Mouse (Mus musculus) large intestine, adult 2 months (tissue): Measurements from ENCODE around the gene Aldh9a1. TPM values are rescaled to one million over a fixed set of nuclear protein-coding genes. Genes with fewer than 3 reads are reported as not detected.
A peak's percentile ranks its signal among the peaks of the same experiment; 100 is the strongest.
"Not testable (repeated sequence)": the region's sequence is repeated elsewhere in the genome, so short reads cannot be mapped to it uniquely, and the experiment has no call there.

Experiments
- DNase-seq: peaks from one replicate; pipeline ENCODE4 v3.0.0-alpha.2; 2012; ENCODE audit warnings: low read depth, low spot score
- WGBS: fragments of 180-500 bp; shearing (Covaris S2); methylation state at CpG from one replicate; pipeline ENCODE4 v1.1.7; 2018; 5-methylcytosine and 5-hydroxymethylcytosine counted together
- polyA plus RNA-seq: library from polyadenylated mRNA; depleted of rRNA; stranded (reverse); fragments of >200 nt; gene quantifications from 2 replicates; pipeline ENCODE4 v1.2.3, GENCODE M21; 2012; rRNA removed

Aldh9a1 gene
- polyA plus RNA-seq = 99.2 and 159 TPM in 2 replicates

- peak; percentile 67 for DNase-seq
- WGBS = under 1% methylated on average over 55 of the region's 55 CpGs
Observed at GRCm38 (mm10) chr1:167349815-167350596, at the start of gene Aldh9a1. Gene Aldh9a1, plus strand, starts transcription at chr1:167349991.

DNA sequence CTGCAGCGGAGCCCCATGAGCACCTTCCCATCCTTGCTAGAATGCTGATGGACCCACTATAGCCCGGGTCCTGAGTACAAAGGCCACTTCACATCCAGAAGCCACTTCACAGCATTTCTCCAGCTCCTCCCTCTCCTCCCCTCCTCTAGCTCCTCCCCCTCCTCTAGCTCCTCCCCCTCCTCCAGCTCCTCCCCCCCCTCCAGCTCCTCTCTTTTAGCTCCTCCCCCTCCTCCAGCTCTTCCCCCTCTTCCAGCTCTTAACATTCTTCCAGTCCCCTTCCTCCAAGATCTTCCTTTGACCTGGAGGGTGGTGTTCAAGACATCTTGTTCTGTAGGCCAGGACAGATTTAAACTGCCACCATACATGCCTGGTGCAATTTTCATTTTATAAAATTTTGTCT lies 49.7 kb upstream of the Aldh9a1 start:
- DNase-seq = no peak
- 59% methylated on average over 2 of the region's 2 CpGs for WGBS

- 41% methylated on average over 7 of the region's 7 CpGs for WGBS
- DNase-seq = no peak
Observed at GRCm38 (mm10) chr1:167305501-167306137, 44.2 kb upstream of the Aldh9a1 start.

DNA sequence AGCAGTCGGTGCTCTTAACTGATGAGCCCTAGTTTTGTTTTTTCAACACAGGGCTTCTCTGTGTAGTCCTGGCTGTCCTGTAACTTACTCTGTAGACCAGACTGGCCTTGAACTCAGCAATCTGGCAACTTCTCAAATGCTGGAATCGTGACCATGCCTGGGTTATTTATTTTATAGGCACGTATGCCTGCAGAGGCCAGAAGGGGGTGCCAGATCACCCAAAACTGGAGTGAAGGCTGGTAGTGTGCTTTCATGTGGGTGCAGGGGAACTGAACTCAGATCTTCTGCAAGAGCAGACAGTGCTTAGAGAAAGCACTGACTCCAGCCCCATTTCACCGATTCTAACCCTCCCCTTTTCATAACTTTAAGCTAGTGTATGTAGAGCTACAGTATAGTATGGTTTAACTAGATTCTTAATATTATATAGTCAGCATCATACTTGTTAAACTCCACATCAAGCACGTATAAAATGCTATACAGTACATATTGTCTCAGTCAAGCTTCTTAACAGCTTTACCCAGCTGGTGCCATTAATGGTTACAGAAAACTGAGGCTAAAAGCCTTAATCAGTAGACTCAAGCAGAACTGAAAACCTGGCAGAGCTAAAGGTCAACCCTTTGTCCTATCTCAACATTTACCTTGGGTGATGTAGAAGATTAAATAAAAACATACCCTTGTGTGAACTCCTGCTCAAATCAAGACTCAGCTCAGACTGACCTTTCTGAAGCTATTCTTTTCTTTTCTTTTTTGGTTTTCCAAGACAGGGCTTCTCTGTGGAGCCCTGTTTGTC lies 43.1 kb upstream of the Aldh9a1 start:
- DNase-seq = no peak
- 37% methylated on average over 5 of the region's 5 CpGs for WGBS

- no peak for DNase-seq
- 39% methylated on average over 11 of the region's 11 CpGs for WGBS
Observed at GRCm38 (mm10) chr1:167307674-167308073, 42.1 kb upstream of the Aldh9a1 start.

DNA sequence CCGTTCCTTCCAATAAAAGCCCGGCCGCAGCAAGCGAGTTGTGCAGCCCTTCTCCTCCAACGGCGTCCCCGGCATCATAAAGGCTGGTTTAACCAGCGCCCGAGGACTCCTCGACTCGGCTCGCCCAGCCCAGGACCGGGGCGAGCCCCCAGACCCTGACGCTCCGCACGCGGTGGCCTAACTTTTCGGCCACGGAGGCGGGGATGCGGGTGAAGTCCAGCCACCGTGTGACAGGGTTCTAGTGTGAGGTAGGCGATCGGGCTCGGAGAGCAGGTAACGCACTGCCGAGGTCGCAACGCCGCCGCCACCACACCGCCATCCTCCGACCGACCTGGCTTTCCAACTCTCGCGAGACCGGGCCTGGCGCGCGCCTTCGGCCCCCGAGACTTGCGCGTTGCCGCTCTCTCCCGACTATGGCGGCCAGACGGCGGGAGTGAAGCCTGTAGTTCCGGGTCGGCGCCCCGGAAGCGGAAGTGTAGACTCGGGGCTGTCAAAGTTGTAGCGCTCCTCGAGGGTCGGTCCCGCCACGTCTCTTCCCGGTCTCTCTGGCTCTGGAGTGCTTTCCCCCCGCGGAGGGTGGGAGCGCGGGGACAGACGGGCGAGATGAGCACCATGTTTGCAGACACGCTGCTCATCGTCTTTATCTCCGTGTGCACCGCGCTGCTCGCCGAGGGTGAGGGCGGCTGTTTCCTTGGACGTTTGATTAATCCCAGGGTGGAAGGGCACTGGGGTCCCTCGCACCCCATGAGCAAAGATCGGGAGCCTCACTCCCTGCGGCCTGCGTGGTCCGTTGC lies 41.3 kb upstream of the Aldh9a1 start, which contains the start of gene Tmco1:
Tmco1 (plus strand) TSS at position 118 of the 794 bp plus-strand sequence.
- DNase-seq = peak; percentile 82
- under 1% methylated on average over 82 of the region's 82 CpGs for WGBS

- no peak for DNase-seq
Observed at GRCm38 (mm10) chr1:167312367-167312766, 37.4 kb upstream of the Aldh9a1 start.

DNA sequence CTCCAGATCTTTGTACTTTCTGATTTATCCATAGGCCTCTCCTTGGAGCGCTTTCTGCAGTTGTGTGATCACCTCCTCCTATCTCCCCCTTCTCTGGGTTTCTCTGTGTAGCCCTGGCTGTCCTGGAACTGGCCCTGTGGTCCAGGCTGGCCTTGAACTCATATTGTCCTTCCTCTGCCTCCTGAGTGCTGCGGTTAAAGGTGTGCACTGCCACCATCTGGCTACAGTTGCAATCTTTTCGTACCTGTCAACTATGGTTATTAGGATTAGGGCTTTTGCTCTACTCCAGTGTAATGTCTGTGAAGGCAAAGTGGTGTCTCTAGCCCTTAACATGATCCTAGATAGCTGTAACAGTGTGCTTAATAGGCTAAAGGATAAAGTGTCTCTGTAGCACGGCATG lies 36.6 kb upstream of the Aldh9a1 start:
- DNase-seq = no peak
- WGBS = 93% methylated on average over 4 of the region's 4 CpGs

DNA sequence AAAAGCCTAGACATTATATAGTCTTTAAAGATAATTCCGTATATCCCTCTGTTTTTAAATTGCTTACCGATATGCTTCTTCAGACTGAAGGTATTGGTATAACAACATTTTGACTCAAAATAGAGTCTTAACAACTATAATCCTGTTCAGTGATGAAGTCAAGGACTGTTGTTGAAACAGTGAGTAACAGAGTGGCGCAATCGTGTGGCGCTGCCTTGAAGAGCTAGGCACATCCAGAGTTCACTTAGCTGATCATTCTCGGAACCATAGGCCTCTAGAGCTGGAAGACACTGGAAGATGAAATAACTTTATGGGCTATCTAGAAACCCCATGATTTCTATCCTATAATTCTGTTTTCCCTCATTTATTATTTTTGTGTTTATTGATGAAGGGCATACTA lies 28.1 kb upstream of the Aldh9a1 start:
- 96% methylated on average over 6 of the region's 6 CpGs for WGBS
- no peak for DNase-seq

DNA sequence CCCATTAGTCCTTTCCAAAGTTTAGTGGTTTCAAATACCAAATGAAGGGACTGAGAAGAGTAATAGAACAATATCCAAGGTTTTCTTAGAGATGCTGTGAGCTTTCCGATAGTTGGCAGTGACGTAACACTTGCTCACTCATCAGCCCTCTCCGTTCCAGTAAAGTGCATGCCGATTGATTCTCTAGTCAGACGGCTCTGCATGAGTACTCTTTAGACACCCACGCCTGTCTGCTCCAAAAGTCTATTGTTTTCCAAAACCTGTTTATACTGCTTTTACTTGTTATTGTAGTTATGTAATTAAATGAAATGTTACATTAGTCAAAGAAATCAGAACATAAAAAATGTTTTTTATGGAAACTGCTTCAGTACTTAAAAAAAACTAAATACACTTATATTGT lies 21.0 kb upstream of the Aldh9a1 start:
- no peak for DNase-seq
- 90% methylated on average over 6 of the region's 6 CpGs for WGBS

- 89% methylated on average over 8 of the region's 8 CpGs for WGBS
- DNase-seq = no peak
Observed at GRCm38 (mm10) chr1:167331106-167331505, 18.7 kb upstream of the Aldh9a1 start.

GRCm38 (mm10) chr1:167336398-167336797 lies 13.4 kb upstream of the Aldh9a1 start:
- 81% methylated on average over 3 of the region's 3 CpGs for WGBS
- DNase-seq = no peak

DNA sequence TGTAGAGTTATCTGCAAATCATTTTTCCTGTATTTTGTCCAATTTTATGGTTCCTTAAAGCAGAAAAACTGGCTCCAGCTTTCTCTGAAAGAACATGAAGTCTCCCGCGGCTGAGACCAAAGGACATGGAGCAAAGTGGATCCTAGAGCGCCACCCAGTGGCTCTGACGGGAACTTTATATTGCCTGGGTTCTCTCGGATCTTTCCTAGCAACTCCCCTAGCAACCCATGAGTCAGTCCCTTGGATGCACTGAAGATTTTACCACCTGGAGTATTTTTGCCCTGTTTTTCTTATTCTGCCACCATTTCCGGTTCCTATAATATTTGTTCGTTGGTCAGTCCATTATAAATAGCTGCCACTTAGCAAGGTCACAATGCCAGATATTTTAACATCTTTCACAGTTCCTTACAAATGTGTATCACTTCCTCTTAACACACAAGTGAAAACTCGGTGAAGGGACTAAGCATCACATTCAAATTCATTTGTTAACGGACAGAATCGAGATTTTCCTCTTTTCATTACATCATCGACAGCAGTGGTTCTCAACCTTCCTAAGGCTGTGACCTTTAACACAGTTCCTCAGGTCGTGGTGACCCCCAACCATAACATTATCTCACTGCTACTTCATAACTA lies 12.2 kb upstream of the Aldh9a1 start:
- DNase-seq = peak; percentile 84
- WGBS = 18% methylated on average over 12 of the region's 12 CpGs

- 71% methylated on average over 9 of the region's 9 CpGs for WGBS
- no peak for DNase-seq
Observed at GRCm38 (mm10) chr1:167339177-167339781, 10.5 kb upstream of the Aldh9a1 start.

- 1% methylated on average over 47 of the region's 47 CpGs for WGBS
- DNase-seq = no peak
Observed at GRCm38 (mm10) chr1:167340111-167340787, 9.5 kb upstream of the Aldh9a1 start.

GRCm38 (mm10) chr1:167340910-167341528 lies 8.8 kb upstream of the Aldh9a1 start:
- no peak for DNase-seq
- 96% methylated on average over 3 of the region's 3 CpGs for WGBS

DNA sequence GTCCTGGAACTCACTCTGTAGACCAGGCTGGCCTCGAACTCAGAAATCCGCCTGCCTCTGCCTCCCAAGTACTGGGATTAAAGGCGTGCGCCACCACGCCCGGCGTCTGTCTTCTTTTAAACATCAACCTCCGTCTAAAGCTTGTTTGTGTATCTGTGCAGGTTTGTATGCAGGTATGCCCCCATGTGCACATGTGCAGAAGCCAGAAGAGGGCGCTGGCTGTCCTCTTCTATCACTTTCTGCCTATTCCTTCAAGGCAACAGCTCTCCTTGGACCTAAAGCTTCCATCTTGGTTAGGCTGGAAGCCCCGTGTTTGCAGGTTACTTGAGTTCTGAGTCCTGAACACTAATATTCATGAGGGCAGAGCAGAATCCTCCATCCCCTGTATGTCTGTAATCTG lies 7.0 kb upstream of the Aldh9a1 start:
- DNase-seq = no peak
- 89% methylated on average over 10 of the region's 10 CpGs for WGBS

DNA sequence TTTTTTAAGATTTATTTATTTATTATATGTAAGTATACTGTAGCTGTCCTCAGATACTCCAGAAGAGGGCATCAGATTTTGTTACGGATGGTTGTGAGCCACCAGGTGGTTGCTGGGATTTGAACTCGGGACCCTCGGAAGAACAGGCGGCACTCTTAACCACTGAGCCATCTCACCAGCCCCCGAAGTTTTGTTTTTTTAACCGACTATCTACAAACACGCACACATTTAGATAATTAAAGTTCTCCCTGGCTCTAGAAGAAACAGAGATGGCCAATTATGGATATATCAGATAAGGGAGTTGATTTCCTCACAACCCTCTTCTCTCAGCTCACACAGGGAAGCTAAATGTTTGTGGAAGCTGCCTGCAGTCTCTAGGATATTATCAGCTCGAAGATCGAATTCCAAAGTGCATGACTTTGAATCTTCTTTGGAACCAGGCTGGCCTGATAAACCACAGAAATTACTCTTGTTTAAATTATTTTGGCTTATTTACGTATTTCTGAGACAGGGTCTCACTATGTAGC lies 3.7 kb upstream of the Aldh9a1 start:
- not testable (repeated sequence) for DNase-seq
- 85% methylated on average over 10 of the region's 10 CpGs for WGBS
